Mouse (Mus musculus) MEL (cell line): Measurements from ENCODE around the gene Cse1l. TPM values are rescaled to one million over a fixed set of nuclear protein-coding genes. Genes with fewer than 3 reads are reported as not detected.

Source experiments
- DNase-seq: peaks from one replicate; pipeline ENCODE4 v3.0.0; 2011; ENCODE audit warnings: low read depth, low spot score
- H3K27ac ChIP-seq: 2 replicates; pipeline ENCODE4 v1.5.1; 2012; ENCODE audit warnings: low read depth, mild to moderate bottlenecking, control low read depth, low read length, moderate library complexity; ENCODE audit not compliant: control insufficient read depth
- H3K27me3 ChIP-seq, 2 experiments: fragments of 150-350 bp in 1 of 2; sonication (generic) in 1 of 2; 2 replicates each; pipeline ENCODE4 v1.6.1; 2012; ENCODE audit warnings: low read length in 2 of 2, mild to moderate bottlenecking in 2 of 2, improper control_type of control experiment in 1 of 2, moderate library complexity in 1 of 2; ENCODE audit not compliant: insufficient read depth in 2 of 2, control insufficient read depth in 1 of 2
- H3K36me3 ChIP-seq, 2 experiments: 2 replicates each; pipeline ENCODE4 v1.6.1; 2012 to 2014; ENCODE audit warnings: low read length in 2 of 2, improper control_type of control experiment in 1 of 2, inconsistent platforms in 1 of 2, mild to moderate bottlenecking in 1 of 2; ENCODE audit not compliant: insufficient read depth in 2 of 2, control insufficient read depth in 1 of 2
- H3K4me1 ChIP-seq, 2 experiments: fragments of 150-350 bp in 1 of 2; sonication (generic) in 1 of 2; 2 replicates each; pipeline ENCODE4 v1.6.1; 2012; ENCODE audit warnings: low read length in 2 of 2, improper control_type of control experiment in 1 of 2, mild to moderate bottlenecking in 1 of 2; ENCODE audit not compliant: insufficient read depth in 2 of 2, control insufficient read depth in 1 of 2
- H3K4me3 ChIP-seq, 2 experiments: fragments of 150-350 bp in 1 of 2; sonication (generic) in 1 of 2; 2 replicates each; pipeline ENCODE4 v1.5.1; 2012; ENCODE audit warnings: low read depth in 2 of 2, low read length in 2 of 2, mild to moderate bottlenecking in 2 of 2, moderate library complexity in 2 of 2, control low read depth in 1 of 2, improper control_type of control experiment in 1 of 2; ENCODE audit not compliant: control insufficient read depth in 1 of 2, insufficient read depth in 1 of 2
- H3K79me2 ChIP-seq: 2 replicates; pipeline ENCODE4 v1.6.1; 2012; ENCODE audit warnings: mild to moderate bottlenecking, low read length, moderate library complexity; ENCODE audit not compliant: control insufficient read depth, poor library complexity, insufficient read depth
- H3K9ac ChIP-seq: 2 replicates; pipeline ENCODE4 v1.6.1; 2012; ENCODE audit warnings: low read depth, mild to moderate bottlenecking, control low read depth, low read length, moderate library complexity; ENCODE audit not compliant: control insufficient read depth, poor library complexity, severe bottlenecking
- H3K9me3 ChIP-seq: fragments of 150-350 bp; sonication (generic); replicated peaks from 2 replicates; pipeline ENCODE4 v1.6.1; 2012; ENCODE audit warnings: mild to moderate bottlenecking, low read length, improper control_type of control experiment, moderate library complexity; ENCODE audit not compliant: insufficient read depth
- BHLHE40 ChIP-seq: IDR thresholded peaks from 2 replicates; pipeline ENCODE4 v1.6.1; 2012; ENCODE audit warnings: low read depth, mild to moderate bottlenecking, inconsistent platforms, low read length, improper control_type of control experiment, borderline replicate concordance
- CHD1 ChIP-seq: IDR thresholded peaks from 2 replicates; pipeline ENCODE4 v1.6.1; 2012; ENCODE audit warnings: low read depth, mild to moderate bottlenecking, inconsistent platforms, low read length, improper control_type of control experiment
- CTCF ChIP-seq, 3 experiments: IDR thresholded peaks in 2 of 3; conservative IDR thresholded peaks in 1 of 3; 2 replicates each; pipeline ENCODE4 v1.5.1; 2011 to 2012; ENCODE audit warnings: low read length in 3 of 3, low read depth in 2 of 3, mild to moderate bottlenecking in 2 of 3, improper control_type of control experiment in 1 of 3, inconsistent platforms in 1 of 3, mixed read lengths in 1 of 3, moderate library complexity in 1 of 3; ENCODE audit not compliant: control insufficient read depth in 1 of 3, insufficient read depth in 1 of 3, poor library complexity in 1 of 3, severe bottlenecking in 1 of 3
- EP300 ChIP-seq, 2 experiments: IDR thresholded peaks; 2 replicates each; pipeline ENCODE4 v1.6.1; 2011; ENCODE audit warnings: improper control_type of control experiment in 2 of 2, low read length in 2 of 2, low read depth in 1 of 2, mild to moderate bottlenecking in 1 of 2
- ETS1 ChIP-seq: IDR thresholded peaks from 2 replicates; pipeline ENCODE4 v1.6.1; 2012; ENCODE audit warnings: low read depth, mild to moderate bottlenecking, inconsistent platforms, low read length, improper control_type of control experiment, moderate library complexity
- HCFC1 ChIP-seq: IDR thresholded peaks from 2 replicates; pipeline ENCODE4 v1.6.1; 2012; ENCODE audit warnings: low read depth, mild to moderate bottlenecking, inconsistent platforms, low read length, improper control_type of control experiment, moderate library complexity
- JUND ChIP-seq: IDR thresholded peaks from 2 replicates; pipeline ENCODE4 v1.6.1; 2011; ENCODE audit warnings: low read depth, mild to moderate bottlenecking, improper control_type of control experiment, low read length
- MAFK ChIP-seq: IDR thresholded peaks from 2 replicates; pipeline ENCODE4 v1.6.1; 2011; ENCODE audit warnings: low read depth, mild to moderate bottlenecking, low read length, improper control_type of control experiment, borderline replicate concordance
- MAX ChIP-seq: IDR thresholded peaks from 2 replicates; pipeline ENCODE4 v1.6.1; 2011; ENCODE audit warnings: low read length, improper control_type of control experiment
- MAZ ChIP-seq: IDR thresholded peaks from 2 replicates; pipeline ENCODE4 v1.6.1; 2012; ENCODE audit warnings: low read depth, mild to moderate bottlenecking, inconsistent platforms, low read length, improper control_type of control experiment
- MYC ChIP-seq: IDR thresholded peaks from 2 replicates; pipeline ENCODE4 v1.6.1; 2011; ENCODE audit warnings: low read depth, mild to moderate bottlenecking, low read length, improper control_type of control experiment, moderate library complexity
- NELFE ChIP-seq: IDR thresholded peaks from 2 replicates; pipeline ENCODE4 v1.6.1; 2011; ENCODE audit warnings: low read depth, low read length, improper control_type of control experiment
- POLR2AphosphoS2 ChIP-seq: IDR thresholded peaks from 2 replicates; pipeline ENCODE4 v1.6.1; 2011; ENCODE audit warnings: low read length, improper control_type of control experiment
- POLR2AphosphoS5 ChIP-seq: IDR thresholded peaks from 2 replicates; pipeline ENCODE4 v1.6.1; 2012; ENCODE audit warnings: low read depth, borderline replicate concordance, mild to moderate bottlenecking, inconsistent platforms, low read length, moderate library complexity, mixed read lengths
- RCOR1 ChIP-seq: IDR thresholded peaks from 2 replicates; pipeline ENCODE4 v1.6.1; 2012; ENCODE audit warnings: low read depth, mild to moderate bottlenecking, inconsistent platforms, low read length, improper control_type of control experiment
- SIN3A ChIP-seq: IDR thresholded peaks from 2 replicates; pipeline ENCODE4 v1.6.1; 2012; ENCODE audit warnings: low read length, improper control_type of control experiment, inconsistent platforms
- TBP ChIP-seq: IDR thresholded peaks from 2 replicates; pipeline ENCODE4 v1.8.0; 2011; ENCODE audit warnings: low read depth, low read length, improper control_type of control experiment
- USF1 ChIP-seq: IDR thresholded peaks from 2 replicates; pipeline ENCODE4 v1.6.1; 2014; ENCODE audit warnings: low read depth, mild to moderate bottlenecking, inconsistent platforms, low read length, improper control_type of control experiment, moderate library complexity
- USF2 ChIP-seq, 2 experiments: IDR thresholded peaks; 2 replicates each; pipeline ENCODE4 v1.6.1; 2011 to 2012; ENCODE audit warnings: improper control_type of control experiment in 2 of 2, low read length in 2 of 2, borderline replicate concordance in 1 of 2, inconsistent platforms in 1 of 2, low read depth in 1 of 2, mild to moderate bottlenecking in 1 of 2; ENCODE audit not compliant: insufficient read depth in 1 of 2
- ZC3H11A ChIP-seq: IDR thresholded peaks from 2 replicates; pipeline ENCODE4 v1.6.1; 2012; ENCODE audit warnings: low read depth, mild to moderate bottlenecking, inconsistent platforms, low read length, improper control_type of control experiment
- polyA plus RNA-seq, 2 experiments: library from polyadenylated mRNA; stranded (reverse) in 1 of 2; unstranded in 1 of 2; fragments of >175 nt in 1 of 2; fragments of >200 nt in 1 of 2; gene quantifications; 2 replicates each; pipeline versions ENCODE4 v1.2.1 to v1.2.4; 2012; ENCODE audit warnings: low replicate concordance in 2 of 2, low read depth in 1 of 2; ENCODE audit not compliant: insufficient read length in 2 of 2, insufficient read depth in 1 of 2, missing spikeins in 1 of 2
- total RNA-seq: library from RNA; depleted of rRNA; stranded (reverse); fragments of 300-350 nt; gene quantifications from 2 replicates; pipeline ENCODE4 v1.2.3, GENCODE M21; 2012

Cse1l gene
- total and polyA plus RNA-seq, 3 experiments, result 87.0 to 133 (median 93.3) TPM

- H3K36me3 ChIP-seq, result peaks cover 2% of the 10 kb centered on the region in 2 experiments; a peak in 2 of 4 replicates
- H3K9ac ChIP-seq, result no peak overlapping the region
- H3K27ac ChIP-seq, result no peak overlapping the region
- H3K79me2 ChIP-seq, result peaks cover 2% of the 10 kb centered on the region
- peaks cover 0 to 4% of the 10 kb centered on the region in 2 experiments; a peak in 2 of 4 replicates for H3K4me1 ChIP-seq
- no peak for TF ChIP-seq SIN3A
- H3K4me3 ChIP-seq, result no peak overlapping the region
- H3K9me3 ChIP-seq, result no peaks in the 10 kb centered on the region
- no peak for DNase-seq
- no peaks in the 10 kb centered on the region for H3K27me3 ChIP-seq
Measured at GRCm38 (mm10) chr2:166963257-166963656, 57.4 kb downstream of the Cse1l start.

GRCm38 (mm10) chr2:166964773-166965172 is 58.9 kb downstream of the Cse1l start:
- H3K4me1 ChIP-seq, result peaks cover 0 to 4% of the 10 kb centered on the region in 2 experiments; a peak in 2 of 4 replicates
- peaks cover 2% of the 10 kb centered on the region in 2 experiments; a peak in 2 of 4 replicates for H3K36me3 ChIP-seq
- H3K9me3 ChIP-seq, result no peaks in the 10 kb centered on the region
- no peak for DNase-seq
- H3K27ac ChIP-seq, result no peak overlapping the region
- no peak overlapping the region for H3K4me3 ChIP-seq
- H3K27me3 ChIP-seq, result no peaks in the 10 kb centered on the region
- peaks cover 5% of the 10 kb centered on the region for H3K79me2 ChIP-seq
- no peak overlapping the region for H3K9ac ChIP-seq
- no peak for TF ChIP-seq MYC
- no peak for TF ChIP-seq TBP
- no peak for TF ChIP-seq POLR2AphosphoS2
- no peak for TF ChIP-seq MAX
- no peak for TF ChIP-seq JUND

GRCm38 (mm10) chr2:166973153-166973552 is 67.3 kb downstream of the Cse1l start:
- H3K79me2 ChIP-seq, result peaks cover 37% of the 10 kb centered on the region
- H3K27ac ChIP-seq, result no peak overlapping the region
- TF ChIP-seq CHD1, result no peak
- no peak for TF ChIP-seq MAFK
- H3K4me1 ChIP-seq, result peaks cover 0 to 9% of the 10 kb centered on the region in 2 experiments; a peak in 2 of 4 replicates
- no peak overlapping the region for H3K4me3 ChIP-seq
- H3K27me3 ChIP-seq, result no peaks in the 10 kb centered on the region
- no peak overlapping the region for H3K9ac ChIP-seq
- H3K36me3 ChIP-seq, result peaks cover 2 to 7% of the 10 kb centered on the region in 2 experiments; a peak in 3 of 4 replicates
- no peaks in the 10 kb centered on the region for H3K9me3 ChIP-seq
- DNase-seq, result no peak

GRCm38 (mm10) chr2:166974177-166974872 is 68.5 kb downstream of the Cse1l start:
- DNase-seq, result no peak
- no peaks in the 10 kb centered on the region for H3K9me3 ChIP-seq
- peaks cover 0 to 9% of the 10 kb centered on the region in 2 experiments; a peak in 2 of 4 replicates for H3K4me1 ChIP-seq
- H3K27me3 ChIP-seq, result no peaks in the 10 kb centered on the region
- H3K36me3 ChIP-seq, result peaks cover 2 to 7% of the 10 kb centered on the region in 2 experiments; a peak in 3 of 4 replicates
- no peak overlapping the region for H3K27ac ChIP-seq
- H3K79me2 ChIP-seq, result peaks cover 41% of the 10 kb centered on the region
- TF ChIP-seq CTCF (IDR thresholded peaks at IDR 0.05 in 2 of 3, conservative IDR thresholded peaks at IDR 0.05 in 1 of 3; ENCODE audit: control insufficient read depth in 1 of 3, insufficient read depth in 1 of 3, low read depth in 2 of 3, low read length in 3 of 3, poor library complexity in 1 of 3, severe bottlenecking in 1 of 3), result no peak
- no peak for TF ChIP-seq USF1
- no peak for TF ChIP-seq POLR2AphosphoS5
- TF ChIP-seq USF2 (IDR thresholded peaks at IDR 0.05; ENCODE audit: borderline replicate concordance in 1 of 2, insufficient read depth in 1 of 2, low read depth in 1 of 2, low read length in 2 of 2), result no peak
- no peak for TF ChIP-seq ETS1
- no peak for TF ChIP-seq RCOR1
- TF ChIP-seq NELFE, result no peak
- no peak for TF ChIP-seq HCFC1
- TF ChIP-seq BHLHE40, result no peak
- no peak for TF ChIP-seq EP300 (IDR thresholded peaks at IDR 0.05; ENCODE audit: low read depth in 1 of 2, low read length in 2 of 2)
- no peak for TF ChIP-seq MAZ
- no peak for TF ChIP-seq ZC3H11A
- H3K4me3 ChIP-seq, result no peak overlapping the region
- no peak overlapping the region for H3K9ac ChIP-seq
